Mouse (Mus musculus): Measurements from ENCODE around the gene Srsf4. TPM values are rescaled to one million over a fixed set of nuclear protein-coding genes. Genes with fewer than 3 reads are reported as not detected.

Srsf4 gene
- polyA plus RNA-seq, 1 experiment from 2014 or later, result 100 TPM

DNA sequence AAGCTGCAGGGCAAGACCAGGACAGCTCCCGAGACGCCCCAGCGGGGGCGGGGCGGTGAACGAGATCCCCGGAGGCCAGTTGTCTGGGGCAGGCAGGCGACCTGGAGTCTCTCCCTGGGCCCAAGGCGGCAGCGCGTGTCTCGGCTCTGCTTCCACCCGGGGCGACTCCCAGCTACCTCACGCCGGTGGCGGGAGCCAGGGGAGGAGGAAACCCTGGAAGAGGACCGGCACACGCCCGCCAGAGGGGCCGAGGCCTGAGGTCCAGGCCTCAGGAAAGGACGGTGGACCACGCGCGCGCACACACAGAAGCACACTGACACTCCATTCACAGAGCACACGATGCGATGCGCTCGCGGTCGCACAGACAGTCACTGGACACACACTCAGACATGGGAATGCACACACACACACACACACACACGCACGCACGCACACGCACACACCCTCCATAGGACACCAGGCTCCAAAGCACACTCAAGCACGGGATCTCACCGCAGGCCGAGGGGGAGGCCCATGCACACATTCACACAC lies 37.0 kb upstream of the Srsf4 start:
- WGBS, result 1% methylated on average over 39 of the region's 39 CpGs
- Histone ChIP-seq H3K27me3 (ENCODE audit: control insufficient read depth, insufficient read depth, low read depth, low read length) (peaks cover 25% of the 10 kb centered on the region), H3K4me3 (ENCODE audit: low read depth, low read length) (peak overlapping the region; percentile 56), H3K4me1 (ENCODE audit: control insufficient read depth, insufficient read depth, low read length) (peaks cover 11% of the 10 kb centered on the region), H3K27ac (ENCODE audit: low read length) (no peak overlapping the region), H3K9me3 (replicated peaks; ENCODE audit: control insufficient read depth, low read length, poor library complexity, severe bottlenecking) (no peaks in the 10 kb centered on the region), H3K4me2 (ENCODE audit: low read length) (peak overlapping the region; percentile 93), H3K9ac (ENCODE audit: low read depth, low read length) (peak overlapping the region; percentile 79), H3K36me3 (ENCODE audit: control insufficient read depth, insufficient read depth, low read length) (no peaks in the 10 kb centered on the region)
- no peak for ATAC-seq

GRCm38 (mm10) chr4:131836891-131837491 lies 36.4 kb upstream of the Srsf4 start:
- H3K9ac ChIP-seq (ENCODE audit: low read depth, low read length), result peak overlapping the region; percentile 79
- peak overlapping the region; percentile 93 for H3K4me2 ChIP-seq (ENCODE audit: low read length)
- WGBS, result under 1% methylated on average over 62 of the region's 76 CpGs
- H3K4me1 ChIP-seq (ENCODE audit: control insufficient read depth, insufficient read depth, low read length), result peaks cover 11% of the 10 kb centered on the region
- ATAC-seq, result peak; percentile 23; the same call in 1 of the 2 replicates
- H3K27me3 ChIP-seq (ENCODE audit: control insufficient read depth, insufficient read depth, low read depth, low read length), result peaks cover 25% of the 10 kb centered on the region
- H3K9me3 ChIP-seq (replicated peaks; ENCODE audit: control insufficient read depth, low read length, poor library complexity, severe bottlenecking), result no peaks in the 10 kb centered on the region
- H3K4me3 ChIP-seq (ENCODE audit: low read depth, low read length), result peak overlapping the region; percentile 56
- no peak overlapping the region for H3K27ac ChIP-seq (ENCODE audit: low read length)
- no peaks in the 10 kb centered on the region for H3K36me3 ChIP-seq (ENCODE audit: control insufficient read depth, insufficient read depth, low read length)

GRCm38 (mm10) chr4:131837872-131838524 lies 35.4 kb upstream of the Srsf4 start, which contains the start of gene Ptpru:
Ptpru (minus strand) TSS chr4:131838288.
- Histone ChIP-seq H3K27ac (ENCODE audit: low read length) (peak within 1 kb of the TSS; percentile 26; the same call in 1 of the 2 replicates), H3K27me3 (ENCODE audit: control insufficient read depth, insufficient read depth, low read depth, low read length) (peaks cover 25% of the 10 kb centered on the region), H3K9ac (ENCODE audit: low read depth, low read length) (peak within 1 kb of the TSS; percentile 79), H3K36me3 (ENCODE audit: control insufficient read depth, insufficient read depth, low read length) (no peaks in the 10 kb centered on the region), H3K4me3 (ENCODE audit: low read depth, low read length) (peak within 1 kb of the TSS; percentile 56), H3K4me2 (ENCODE audit: low read length) (peak within 1 kb of the TSS; percentile 93), H3K9me3 (replicated peaks; ENCODE audit: control insufficient read depth, low read length, poor library complexity, severe bottlenecking) (no peaks in the 10 kb centered on the region), H3K4me1 (ENCODE audit: control insufficient read depth, insufficient read depth, low read length) (peaks cover 11% of the 10 kb centered on the region)
- peak; percentile 75 for ATAC-seq
- under 1% methylated on average over 71 of the region's 72 CpGs for WGBS

GRCm38 (mm10) chr4:131843290-131843743 lies 30.1 kb upstream of the Srsf4 start, which contains the start of gene Mecr:
Mecr (plus strand) TSS chr4:131843470.
- under 1% methylated on average over 37 of the region's 37 CpGs for WGBS
- Histone ChIP-seq H3K4me2 (ENCODE audit: low read length) (peak within 1 kb of the TSS; percentile 82), H3K4me1 (ENCODE audit: control insufficient read depth, insufficient read depth, low read length) (peaks cover 13% of the 10 kb centered on the region), H3K4me3 (ENCODE audit: low read depth, low read length) (peak within 1 kb of the TSS; percentile 88), H3K36me3 (ENCODE audit: control insufficient read depth, insufficient read depth, low read length) (no peaks in the 10 kb centered on the region), H3K9me3 (replicated peaks; ENCODE audit: control insufficient read depth, low read length, poor library complexity, severe bottlenecking) (no peaks in the 10 kb centered on the region), H3K9ac (ENCODE audit: low read depth, low read length) (peak within 1 kb of the TSS; percentile 84), H3K27me3 (ENCODE audit: control insufficient read depth, insufficient read depth, low read depth, low read length) (peaks cover 12% of the 10 kb centered on the region), H3K27ac (ENCODE audit: low read length) (no peak within 1 kb of the TSS)
- ATAC-seq, result peak; percentile 77

GRCm38 (mm10) chr4:131845991-131846778 lies 27.2 kb upstream of the Srsf4 start:
- Histone ChIP-seq H3K4me2 (ENCODE audit: low read length) (no peak overlapping the region), H3K9me3 (replicated peaks; ENCODE audit: control insufficient read depth, low read length, poor library complexity, severe bottlenecking) (no peaks in the 10 kb centered on the region), H3K36me3 (ENCODE audit: control insufficient read depth, insufficient read depth, low read length) (no peaks in the 10 kb centered on the region), H3K4me1 (ENCODE audit: control insufficient read depth, insufficient read depth, low read length) (peaks cover 10% of the 10 kb centered on the region), H3K4me3 (ENCODE audit: low read depth, low read length) (no peak overlapping the region), H3K27me3 (ENCODE audit: control insufficient read depth, insufficient read depth, low read depth, low read length) (peaks cover 2% of the 10 kb centered on the region), H3K9ac (ENCODE audit: low read depth, low read length) (no peak overlapping the region), H3K27ac (ENCODE audit: low read length) (no peak overlapping the region)
- 83% methylated on average over 8 of the region's 8 CpGs for WGBS
- no peak for ATAC-seq

DNA sequence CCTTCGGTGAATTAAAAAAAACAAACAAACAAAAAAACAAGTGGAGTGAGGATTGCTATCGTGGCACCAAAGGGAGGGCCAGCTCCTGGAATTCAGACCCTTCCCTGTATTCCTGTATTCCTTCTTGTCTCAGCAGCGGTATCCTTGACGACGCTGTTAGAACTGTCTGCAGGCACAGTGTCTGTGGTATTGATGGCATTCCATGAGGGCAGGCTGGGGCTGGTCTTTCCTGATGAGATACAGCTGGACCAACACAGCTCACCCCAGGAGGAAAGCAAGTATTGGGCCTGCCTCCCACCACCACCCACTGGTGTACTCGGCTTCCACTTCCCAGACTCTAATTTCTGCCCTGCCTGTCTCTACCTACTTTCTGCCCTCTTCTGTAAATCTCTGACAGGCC lies 25.3 kb upstream of the Srsf4 start:
- Histone ChIP-seq H3K9me3 (replicated peaks; ENCODE audit: control insufficient read depth, low read length, poor library complexity, severe bottlenecking) (no peaks in the 10 kb centered on the region), H3K27me3 (ENCODE audit: control insufficient read depth, insufficient read depth, low read depth, low read length) (no peaks in the 10 kb centered on the region), H3K4me2 (ENCODE audit: low read length) (no peak overlapping the region), H3K4me1 (ENCODE audit: control insufficient read depth, insufficient read depth, low read length) (peaks cover 10% of the 10 kb centered on the region), H3K36me3 (ENCODE audit: control insufficient read depth, insufficient read depth, low read length) (no peaks in the 10 kb centered on the region), H3K4me3 (ENCODE audit: low read depth, low read length) (no peak overlapping the region), H3K9ac (ENCODE audit: low read depth, low read length) (no peak overlapping the region), H3K27ac (ENCODE audit: low read length) (no peak overlapping the region)
- ATAC-seq, result no peak
- 83% methylated on average over 6 of the region's 6 CpGs for WGBS

DNA sequence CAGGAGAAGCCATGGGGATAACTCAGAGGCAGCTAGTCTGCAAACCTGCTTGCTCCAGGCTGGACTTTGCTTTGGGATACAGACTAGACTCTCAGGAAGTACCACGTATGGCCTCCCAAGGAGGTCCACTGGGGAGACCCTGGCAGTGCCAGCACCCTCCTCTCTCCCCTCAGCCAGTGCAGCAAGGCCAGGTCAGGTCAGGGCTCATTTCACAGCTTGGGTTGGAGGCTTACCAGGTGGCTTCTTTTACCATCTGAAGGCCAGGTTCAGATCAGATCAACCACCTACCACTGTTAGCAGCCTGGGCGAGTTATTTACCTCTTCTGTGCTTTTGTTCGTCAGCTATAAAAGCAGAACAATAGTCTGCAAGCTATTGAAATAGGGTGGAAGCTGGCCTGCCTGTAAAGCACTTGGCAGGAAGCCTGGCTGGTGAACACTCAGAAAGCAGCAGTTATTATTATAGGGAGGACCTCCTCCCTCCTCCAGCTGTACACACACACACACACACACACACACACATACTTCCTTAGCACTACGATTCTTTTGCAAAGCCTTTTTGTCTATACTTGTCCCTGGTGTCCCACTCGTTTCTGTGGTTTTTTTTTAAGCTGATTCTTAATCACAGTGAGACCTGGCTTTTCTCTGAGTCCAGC lies 23.3 kb upstream of the Srsf4 start:
- H3K9me3 ChIP-seq (replicated peaks; ENCODE audit: control insufficient read depth, low read length, poor library complexity, severe bottlenecking), result no peaks in the 10 kb centered on the region
- no peaks in the 10 kb centered on the region for H3K27me3 ChIP-seq (ENCODE audit: control insufficient read depth, insufficient read depth, low read depth, low read length)
- H3K36me3 ChIP-seq (ENCODE audit: control insufficient read depth, insufficient read depth, low read length), result no peaks in the 10 kb centered on the region
- ATAC-seq, result no peak
- no peaks in the 10 kb centered on the region for H3K4me1 ChIP-seq (ENCODE audit: control insufficient read depth, insufficient read depth, low read length)
- peak overlapping the region; percentile 52 for H3K27ac ChIP-seq (ENCODE audit: low read length)
- no peak overlapping the region for H3K4me3 ChIP-seq (ENCODE audit: low read depth, low read length)
- 0 out of 2 replicates have a peak overlapping the region, but pooled peaks have one; percentile 8 for H3K9ac ChIP-seq (ENCODE audit: low read depth, low read length)
- H3K4me2 ChIP-seq (ENCODE audit: low read length), result no peak overlapping the region
- 24% methylated on average over 5 of the region's 5 CpGs for WGBS

DNA sequence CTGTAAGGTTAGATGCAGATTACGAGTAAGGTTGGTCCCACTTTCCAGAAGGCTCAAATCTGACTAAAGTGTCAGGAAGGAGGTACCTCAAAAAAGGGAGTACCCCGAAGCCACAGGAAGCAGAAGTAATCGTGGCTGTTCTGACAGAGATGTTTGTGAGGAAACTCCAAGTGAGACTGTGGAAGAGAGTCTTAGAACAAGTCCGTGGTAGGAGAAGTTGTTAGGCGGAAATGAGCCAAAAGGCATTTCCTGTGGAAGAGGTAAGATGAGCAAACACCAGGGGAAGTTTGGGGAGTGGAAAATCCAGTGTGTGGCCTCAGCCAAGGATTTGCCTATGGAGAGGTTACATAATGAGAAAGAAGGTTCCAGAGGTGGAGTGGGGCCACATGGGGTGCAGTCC lies 18.5 kb upstream of the Srsf4 start:
- Histone ChIP-seq H3K36me3 (ENCODE audit: control insufficient read depth, insufficient read depth, low read length) (peaks cover 6% of the 10 kb centered on the region; the same call in 1 of the 2 replicates), H3K9me3 (replicated peaks; ENCODE audit: control insufficient read depth, low read length, poor library complexity, severe bottlenecking) (no peaks in the 10 kb centered on the region), H3K4me2 (ENCODE audit: low read length) (no peak overlapping the region), H3K4me3 (ENCODE audit: low read depth, low read length) (no peak overlapping the region), H3K27ac (ENCODE audit: low read length) (no peak overlapping the region), H3K4me1 (ENCODE audit: control insufficient read depth, insufficient read depth, low read length) (no peaks in the 10 kb centered on the region), H3K27me3 (ENCODE audit: control insufficient read depth, insufficient read depth, low read depth, low read length) (no peaks in the 10 kb centered on the region), H3K9ac (ENCODE audit: low read depth, low read length) (no peak overlapping the region)
- 83% methylated on average over 5 of the region's 5 CpGs for WGBS
- no peak for ATAC-seq

Data from midbrain, embryonic 16.5 days (tissue).